Mouse (Mus musculus) limb, embryonic 13.5 days (tissue): ENCODE results near the gene Cort. TPM values are rescaled to one million over a fixed set of nuclear protein-coding genes. Genes with fewer than 3 reads are reported as not detected.
A peak's percentile ranks its signal among the peaks of the same experiment; 100 is the strongest.

Experiments used
- ATAC-seq: fragments of 200-750 bp; cut with Nextera tagmentation; 2 replicates; pipeline ENCODE4 v1.8.0; 2017; ENCODE audit warnings: low read depth, moderate number of reproducible peaks, moderate TSS enrichment; ENCODE audit not compliant: low FRiP score
- H3K27ac ChIP-seq: fragments of 300-500 bp; sonication (generic); 2 replicates; pipeline ENCODE4 v1.5.1; 2015; ENCODE audit warnings: inconsistent platforms, mild to moderate bottlenecking, moderate library complexity
- H3K27me3 ChIP-seq: fragments of 300-500 bp; sonication (generic); 2 replicates; pipeline ENCODE4 v1.6.1; 2015; ENCODE audit warnings: mild to moderate bottlenecking, inconsistent platforms
- H3K36me3 ChIP-seq: fragments of 300-500 bp; sonication (generic); 2 replicates; pipeline ENCODE4 v1.6.1; 2015; ENCODE audit warnings: inconsistent platforms, mild to moderate bottlenecking, moderate library complexity
- H3K4me1 ChIP-seq: fragments of 300-500 bp; sonication (generic); 2 replicates; pipeline ENCODE4 v1.6.1; 2015; ENCODE audit warnings: inconsistent platforms
- H3K4me2 ChIP-seq: fragments of 300-500 bp; sonication (generic); replicated peaks from 2 replicates; pipeline ENCODE4 v1.6.1; 2015; ENCODE audit warnings: inconsistent platforms, mild to moderate bottlenecking, moderate library complexity
- H3K4me3 ChIP-seq: fragments of 300-500 bp; sonication (generic); 2 replicates; pipeline ENCODE4 v1.5.1; 2015; ENCODE audit warnings: moderate library complexity, mild to moderate bottlenecking, inconsistent platforms
- H3K9ac ChIP-seq: fragments of 300-500 bp; sonication (generic); 2 replicates; pipeline ENCODE4 v1.6.1; 2015; ENCODE audit warnings: mild to moderate bottlenecking, inconsistent platforms
- H3K9me3 ChIP-seq: fragments of 300-500 bp; sonication (generic); 2 replicates; pipeline ENCODE4 v1.6.1; 2016; ENCODE audit warnings: inconsistent platforms
- WGBS: fragments of 180-500 bp; shearing (Covaris S2); methylation state at CpG from one replicate; pipeline ENCODE4 v1.1.7; 2015; 5-methylcytosine and 5-hydroxymethylcytosine counted together
- polyA plus RNA-seq: library from polyadenylated mRNA; unstranded; fragments of >200 nt; fragmentation: Nextera tagmentation; extraction: Ambion mirVana; gene quantifications from 2 replicates; pipeline ENCODE4 v1.2.1, GENCODE M21; 2015

Cort gene
- polyA plus RNA-seq, 1 experiment from 2014 or later: 0.31 TPM

DNA sequence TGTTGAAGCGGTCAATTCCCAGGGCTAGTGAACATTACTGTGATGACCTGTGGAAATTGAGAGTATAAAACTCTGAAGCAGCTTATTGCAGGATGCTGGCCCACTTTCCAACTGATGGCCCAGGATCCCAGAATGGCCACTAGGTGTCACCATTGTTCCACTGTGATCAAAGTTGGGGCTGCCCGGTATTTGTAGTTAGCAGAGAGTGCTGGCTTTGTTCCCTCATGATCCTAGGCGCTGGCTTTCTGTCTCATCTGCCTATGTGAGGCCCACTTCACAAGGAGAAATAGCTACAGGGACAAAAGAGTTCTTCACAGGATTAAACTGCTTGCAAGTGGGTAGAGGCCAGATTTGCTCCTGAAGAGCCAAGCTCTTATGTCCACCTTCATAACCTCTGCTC is 17.9 kb upstream of the Cort start:
- Histone ChIP-seq H3K36me3 (peaks cover 6% of the 10 kb centered on the region), H3K9me3 (no peaks in the 10 kb centered on the region), H3K4me2 (no peak overlapping the region), H3K27ac (no peak overlapping the region), H3K27me3 (no peaks in the 10 kb centered on the region), H3K9ac (no peak overlapping the region), H3K4me1 (0 out of 2 replicates have a peak, but pooled peaks cover 6% of the 10 kb centered on the region), H3K4me3 (no peak overlapping the region)
- WGBS: 7% methylated on average over 3 of the region's 3 CpGs
- peak; percentile 88 for ATAC-seq

- Histone ChIP-seq H3K4me1 (0 out of 2 replicates have a peak, but pooled peaks cover 6% of the 10 kb centered on the region), H3K4me2 (no peak overlapping the region), H3K9me3 (no peaks in the 10 kb centered on the region), H3K27ac (no peak overlapping the region), H3K36me3 (no peaks in the 10 kb centered on the region), H3K4me3 (no peak overlapping the region), H3K27me3 (no peaks in the 10 kb centered on the region), H3K9ac (no peak overlapping the region)
- no peak for ATAC-seq
- 38% methylated on average over 4 of the region's 4 CpGs for WGBS
Measured at GRCm38 (mm10) chr4:149143594-149143993, 17.0 kb upstream of the Cort start.

DNA sequence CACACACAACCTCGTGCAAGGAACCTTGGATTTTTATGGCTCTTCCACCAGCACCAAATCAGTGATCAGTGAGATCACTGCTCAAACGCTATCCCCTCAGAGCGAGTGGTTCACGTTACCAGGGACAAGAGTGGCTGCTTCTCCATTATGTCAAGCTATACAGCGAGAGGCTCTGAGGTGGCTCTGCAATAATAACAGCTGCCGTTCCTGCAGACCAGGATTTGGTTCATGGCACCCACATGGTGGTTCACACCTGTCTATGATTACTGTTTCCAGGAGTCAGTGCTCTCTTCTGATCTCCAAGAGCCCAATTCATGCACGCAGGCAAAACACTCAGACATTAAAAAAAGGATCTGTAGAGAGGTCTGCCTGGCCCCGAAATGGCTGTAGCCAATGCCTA is 12.0 kb upstream of the Cort start:
- H3K9ac ChIP-seq: no peak overlapping the region
- no peaks in the 10 kb centered on the region for H3K27me3 ChIP-seq
- ATAC-seq: no peak
- peaks cover 8% of the 10 kb centered on the region for H3K4me1 ChIP-seq
- H3K9me3 ChIP-seq: no peaks in the 10 kb centered on the region
- H3K4me2 ChIP-seq: no peak overlapping the region
- H3K4me3 ChIP-seq: no peak overlapping the region
- no peak overlapping the region for H3K27ac ChIP-seq
- no peaks in the 10 kb centered on the region; the same call in 1 of the 2 replicates for H3K36me3 ChIP-seq
- WGBS: 55% methylated on average over 8 of the region's 8 CpGs

DNA sequence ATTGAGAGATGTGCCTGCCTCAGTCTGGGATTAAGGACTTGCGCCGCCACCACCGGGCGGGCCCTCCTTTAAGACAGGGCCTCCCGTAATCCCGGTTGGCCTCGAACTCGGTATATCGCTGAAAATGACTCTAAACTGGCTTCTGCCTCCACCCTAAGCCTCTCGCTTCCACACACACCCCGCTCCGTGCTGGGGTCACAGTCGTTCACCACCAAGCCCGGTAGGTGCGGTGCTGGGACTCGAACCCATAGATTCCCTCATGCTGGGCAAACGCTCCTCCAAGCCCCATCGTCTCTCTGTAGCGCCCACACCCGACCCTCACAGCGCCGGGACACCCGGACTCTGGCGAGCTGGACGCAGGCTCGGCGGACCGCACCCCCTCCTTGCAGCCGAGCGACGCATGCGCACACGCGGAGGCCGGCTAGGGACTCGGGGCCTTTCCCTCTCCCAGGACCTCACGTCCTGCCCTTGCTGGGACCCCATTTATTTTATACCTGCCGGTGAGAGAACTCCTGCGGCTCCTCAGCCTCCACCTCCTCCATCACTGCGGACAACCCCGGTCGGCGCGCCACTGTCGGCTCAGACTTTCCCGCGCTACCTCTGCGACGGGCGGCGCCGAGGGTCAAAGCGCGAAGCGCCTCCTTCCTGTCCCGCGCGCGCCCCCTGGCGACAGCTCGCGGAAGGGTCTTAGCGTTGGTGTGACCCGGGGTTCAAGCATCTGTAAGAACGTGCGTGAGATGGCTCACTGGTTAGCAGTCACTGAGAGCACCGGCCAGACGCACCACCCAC is 10.6 kb upstream of the Cort start, which contains the start of gene Cenps:
Cenps (minus strand) TSS at position 648 of the 789 bp plus-strand sequence.
- peaks cover 8% of the 10 kb centered on the region for H3K4me1 ChIP-seq
- H3K36me3 ChIP-seq: no peaks in the 10 kb centered on the region; the same call in 1 of the 2 replicates
- WGBS: under 1% methylated on average over 68 of the region's 68 CpGs
- H3K27me3 ChIP-seq: no peaks in the 10 kb centered on the region
- H3K27ac ChIP-seq: peak within 1 kb of the TSS; percentile 89
- H3K4me3 ChIP-seq: peak within 1 kb of the TSS; percentile 60
- H3K4me2 ChIP-seq: peak within 1 kb of the TSS; percentile 72
- H3K9ac ChIP-seq: peak within 1 kb of the TSS; percentile 75
- ATAC-seq: peak; percentile 91
- H3K9me3 ChIP-seq: no peaks in the 10 kb centered on the region

DNA sequence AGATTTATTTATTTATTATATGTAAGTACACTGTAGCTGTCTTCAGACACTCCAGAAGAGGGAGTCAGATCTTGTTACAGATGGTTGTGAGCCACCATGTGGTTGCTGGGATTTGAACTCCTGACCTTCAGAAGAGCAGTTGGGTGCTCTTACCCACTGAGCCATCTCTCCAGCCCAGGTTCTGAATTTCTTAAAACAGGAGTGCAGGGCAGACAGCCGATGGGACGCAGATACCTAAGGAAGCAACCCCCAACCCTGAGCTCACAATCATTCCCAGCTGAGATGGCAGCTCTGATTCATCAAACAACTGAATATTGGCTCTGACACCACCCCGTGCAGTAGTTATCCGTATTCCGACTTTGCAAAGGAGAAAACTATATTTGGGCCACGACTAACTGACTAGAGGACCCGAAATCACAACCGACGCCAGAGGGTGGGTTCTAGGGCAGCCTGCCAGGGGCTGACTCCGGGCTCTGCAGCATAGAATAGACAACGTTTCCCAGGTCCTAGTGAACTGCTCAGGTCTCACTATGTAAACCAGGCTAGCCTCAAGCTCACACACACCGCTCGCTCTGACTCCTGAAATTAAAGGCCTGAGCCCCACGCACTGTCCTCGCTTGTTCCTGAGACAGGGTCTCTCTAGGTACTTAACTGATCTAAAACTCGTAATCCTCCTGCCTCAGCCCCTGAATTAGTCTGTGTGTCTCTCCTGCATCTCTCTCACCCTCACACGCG is 9.7 kb upstream of the Cort start:
- ATAC-seq: no peak
- no peak overlapping the region for H3K27ac ChIP-seq
- H3K9me3 ChIP-seq: no peaks in the 10 kb centered on the region
- H3K36me3 ChIP-seq: peaks cover 6% of the 10 kb centered on the region
- no peaks in the 10 kb centered on the region for H3K27me3 ChIP-seq
- peak overlapping the region; percentile 75 for H3K9ac ChIP-seq
- 63% methylated on average over 18 of the region's 18 CpGs for WGBS
- peak overlapping the region; percentile 60 for H3K4me3 ChIP-seq
- H3K4me2 ChIP-seq: peak overlapping the region; percentile 72
- H3K4me1 ChIP-seq: peaks cover 8% of the 10 kb centered on the region

GRCm38 (mm10) chr4:149133395-149133794 is 6.8 kb upstream of the Cort start:
- Histone ChIP-seq H3K4me2 (no peak overlapping the region), H3K36me3 (peaks cover 29% of the 10 kb centered on the region), H3K27ac (no peak overlapping the region), H3K4me1 (peaks cover 8% of the 10 kb centered on the region), H3K4me3 (no peak overlapping the region), H3K9ac (no peak overlapping the region), H3K9me3 (no peaks in the 10 kb centered on the region), H3K27me3 (no peaks in the 10 kb centered on the region)
- 79% methylated on average over 5 of the region's 5 CpGs for WGBS
- ATAC-seq: no peak

DNA sequence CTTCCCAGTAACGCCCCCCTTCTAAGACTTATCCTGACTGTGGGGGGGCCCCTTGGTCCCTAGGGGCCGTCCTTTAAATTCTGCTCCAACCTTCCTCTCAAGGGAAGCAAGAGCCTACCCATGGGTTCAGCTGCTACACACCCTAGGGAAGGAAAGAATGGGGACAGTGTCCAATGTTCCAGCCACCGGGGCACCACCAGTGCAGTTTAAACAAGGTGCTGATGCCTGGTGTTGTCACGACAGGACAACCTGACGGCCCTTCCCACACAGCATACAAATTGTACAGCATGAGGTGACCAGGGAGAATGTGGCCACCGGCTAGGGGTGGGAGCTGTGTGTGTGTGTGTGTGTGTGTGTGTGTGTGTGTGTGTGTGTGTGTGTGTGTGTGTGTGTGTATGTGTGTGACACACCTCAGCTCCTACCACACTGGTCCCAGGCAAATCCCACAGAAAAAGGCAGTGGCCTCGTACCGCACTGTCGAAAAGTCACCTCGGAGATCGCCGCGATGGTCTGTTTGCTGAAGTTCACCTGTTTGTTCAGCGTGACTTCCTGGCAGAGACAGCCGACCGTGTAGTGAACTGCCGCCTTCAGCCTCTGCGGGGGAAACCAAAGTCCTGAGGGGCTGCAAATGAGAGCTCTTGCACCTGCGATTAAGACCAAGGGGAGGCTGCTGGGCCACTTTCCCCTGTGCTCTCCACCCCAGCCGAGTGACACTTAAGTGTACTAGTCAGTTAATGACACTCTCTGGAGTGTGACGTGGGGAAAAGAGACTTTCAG is 5.4 kb upstream of the Cort start:
- ATAC-seq: no peak
- peaks cover 43% of the 10 kb centered on the region for H3K36me3 ChIP-seq
- 80% methylated on average over 21 of the region's 21 CpGs for WGBS

DNA sequence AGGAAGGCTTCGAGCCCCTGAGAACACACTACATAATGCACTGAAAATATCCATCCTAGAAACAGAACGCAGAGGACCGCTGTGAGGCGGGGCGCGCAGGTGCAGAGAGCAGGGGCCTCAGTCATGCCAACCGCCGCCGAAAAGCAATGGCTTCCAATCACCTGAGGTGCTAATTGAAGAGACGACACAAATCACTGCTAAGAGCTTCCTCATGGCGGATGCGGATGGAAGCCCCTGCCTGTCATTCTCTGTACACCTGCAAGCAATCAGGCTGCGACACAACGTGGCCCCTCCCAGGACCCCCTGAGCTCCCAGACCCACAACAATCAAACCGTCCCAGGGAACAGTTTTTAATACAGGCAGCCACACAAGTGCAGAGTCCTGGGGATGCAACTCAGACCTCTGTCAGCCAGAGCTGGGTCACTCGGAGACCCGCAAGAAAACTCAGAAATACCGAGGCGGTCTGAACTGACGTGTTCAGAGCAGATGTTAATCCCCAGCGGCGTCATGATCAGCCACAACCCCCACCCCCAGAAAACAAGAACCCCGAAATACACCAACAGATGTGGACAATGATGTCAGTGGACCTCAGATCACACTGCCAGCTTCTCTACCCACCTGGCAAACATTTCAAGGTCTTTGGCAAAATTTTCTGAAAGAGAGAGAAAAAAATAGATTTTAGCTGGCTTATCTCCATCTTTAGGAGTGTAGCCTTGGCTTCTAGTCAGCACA is 4.6 kb upstream of the Cort start:
- peaks cover 46% of the 10 kb centered on the region for H3K36me3 ChIP-seq
- no peak for ATAC-seq
- H3K9me3 ChIP-seq: no peaks in the 10 kb centered on the region
- H3K27me3 ChIP-seq: no peaks in the 10 kb centered on the region
- 74% methylated on average over 23 of the region's 23 CpGs for WGBS
- H3K4me1 ChIP-seq: peaks cover under 1% of the 10 kb centered on the region; the same call in 1 of the 2 replicates
- H3K4me3 ChIP-seq: no peak overlapping the region
- no peak overlapping the region for H3K4me2 ChIP-seq
- no peak overlapping the region for H3K27ac ChIP-seq
- H3K9ac ChIP-seq: no peak overlapping the region

More for the DNA sequence above, 5.4 kb upstream of the Cort start:
- Histone ChIP-seq H3K27me3 (no peaks in the 10 kb centered on the region), H3K27ac (no peak overlapping the region), H3K9ac (no peak overlapping the region), H3K4me1 (peaks cover 8% of the 10 kb centered on the region), H3K9me3 (no peaks in the 10 kb centered on the region), H3K4me3 (no peak overlapping the region), H3K4me2 (no peak overlapping the region)

DNA sequence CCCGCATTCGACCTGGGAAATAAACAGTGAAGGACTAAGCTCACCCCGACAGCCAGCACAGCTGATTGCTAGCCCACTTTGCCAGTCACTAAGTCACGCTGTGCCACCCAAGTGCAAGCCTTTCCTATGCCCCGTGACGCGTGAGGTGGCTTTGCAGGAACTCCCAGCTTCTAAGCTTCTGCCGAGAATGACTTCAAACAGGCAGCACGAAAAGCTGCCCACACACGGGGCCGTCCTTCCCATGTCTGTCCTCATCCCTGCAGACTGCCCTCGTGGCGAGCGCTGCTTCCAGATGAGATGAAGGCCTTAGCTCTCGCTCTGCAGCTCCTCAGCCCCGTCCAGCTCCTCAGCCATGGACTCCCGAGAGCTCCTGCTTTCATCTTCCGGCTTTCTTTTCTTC is 1.9 kb upstream of the Cort start:
- H3K4me3 ChIP-seq: no peak overlapping the region
- H3K9me3 ChIP-seq: no peaks in the 10 kb centered on the region
- no peak overlapping the region for H3K9ac ChIP-seq
- no peak for ATAC-seq
- no peak overlapping the region for H3K27ac ChIP-seq
- no peaks in the 10 kb centered on the region for H3K27me3 ChIP-seq
- H3K36me3 ChIP-seq: peaks cover 46% of the 10 kb centered on the region
- WGBS: 82% methylated on average over 18 of the region's 18 CpGs
- H3K4me1 ChIP-seq: no peaks in the 10 kb centered on the region
- H3K4me2 ChIP-seq: no peak overlapping the region

GRCm38 (mm10) chr4:149126115-149126509 is 451 bp downstream of the Cort start:
- Histone ChIP-seq H3K9me3 (no peaks in the 10 kb centered on the region), H3K4me2 (no peak overlapping the region), H3K27ac (peak overlapping the region; percentile 44; the same call in 1 of the 2 replicates), H3K4me3 (no peak overlapping the region), H3K4me1 (no peaks in the 10 kb centered on the region), H3K36me3 (peaks cover 39% of the 10 kb centered on the region), H3K9ac (no peak overlapping the region), H3K27me3 (no peaks in the 10 kb centered on the region)
- WGBS: 54% methylated on average over 6 of the region's 6 CpGs
- ATAC-seq: no peak

DNA sequence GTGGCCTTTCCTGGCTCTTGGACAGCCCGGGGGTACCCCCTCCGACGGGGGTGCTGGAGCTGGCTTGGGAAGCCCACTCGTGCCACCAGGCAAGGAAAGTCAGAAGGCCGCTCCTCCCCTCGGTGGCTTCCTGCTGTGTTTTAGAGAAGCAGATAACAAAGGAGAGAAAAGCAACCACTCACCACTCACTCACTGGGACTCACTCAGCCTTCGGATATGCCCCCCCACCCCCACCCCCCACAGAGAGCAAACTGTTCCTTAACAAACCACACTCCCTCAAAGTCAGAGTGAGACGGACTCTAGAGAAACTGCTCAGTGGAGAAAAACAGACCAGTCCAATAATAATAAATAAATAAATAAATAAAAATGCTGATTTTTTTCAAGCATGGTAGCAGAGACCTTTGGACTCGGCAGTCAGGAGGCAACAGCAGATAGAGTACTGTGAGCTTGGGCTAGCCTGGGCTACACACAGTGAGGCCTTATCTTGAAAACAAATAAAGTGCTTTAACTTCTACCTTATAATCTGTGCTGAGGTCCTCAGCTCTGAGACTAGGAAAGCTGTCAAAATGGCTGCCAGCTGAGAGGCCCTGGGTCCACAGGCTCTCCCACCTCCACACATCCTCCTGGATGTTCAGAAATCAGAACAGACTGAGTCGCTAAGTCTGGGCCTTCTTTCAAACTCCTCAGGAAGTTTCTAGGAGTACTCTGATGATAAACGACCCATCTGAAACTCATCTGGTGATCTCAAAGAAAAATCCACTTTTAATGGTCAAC is 1.0 kb downstream of the Cort start:
- no peaks in the 10 kb centered on the region for H3K27me3 ChIP-seq
- H3K9me3 ChIP-seq: no peaks in the 10 kb centered on the region
- ATAC-seq: no peak
- no peak overlapping the region for H3K9ac ChIP-seq
- no peak overlapping the region for H3K4me2 ChIP-seq
- no peak overlapping the region for H3K27ac ChIP-seq
- H3K4me1 ChIP-seq: no peaks in the 10 kb centered on the region
- 70% methylated on average over 11 of the region's 11 CpGs for WGBS
- peaks cover 33% of the 10 kb centered on the region for H3K36me3 ChIP-seq
- no peak overlapping the region for H3K4me3 ChIP-seq
